Mouse (Mus musculus) MEL (cell line): ENCODE measurements around the gene Caprin1. TPM values are rescaled to one million over a fixed set of nuclear protein-coding genes. Genes with fewer than 3 reads are reported as not detected.

Experiments
- DNase-seq: peaks from one replicate; pipeline ENCODE4 v3.0.0; 2011; ENCODE audit warnings: low read depth, low spot score
- H3K27ac ChIP-seq: 2 replicates; pipeline ENCODE4 v1.5.1; 2012; ENCODE audit warnings: low read depth, mild to moderate bottlenecking, control low read depth, low read length, moderate library complexity; ENCODE audit not compliant: control insufficient read depth
- H3K27me3 ChIP-seq, 2 experiments: fragments of 150-350 bp in 1 of 2; sonication (generic) in 1 of 2; 2 replicates each; pipeline ENCODE4 v1.6.1; 2012; ENCODE audit warnings: low read length in 2 of 2, mild to moderate bottlenecking in 2 of 2, improper control_type of control experiment in 1 of 2, moderate library complexity in 1 of 2; ENCODE audit not compliant: insufficient read depth in 2 of 2, control insufficient read depth in 1 of 2
- H3K36me3 ChIP-seq, 2 experiments: 2 replicates each; pipeline ENCODE4 v1.6.1; 2012 to 2014; ENCODE audit warnings: low read length in 2 of 2, improper control_type of control experiment in 1 of 2, inconsistent platforms in 1 of 2, mild to moderate bottlenecking in 1 of 2; ENCODE audit not compliant: insufficient read depth in 2 of 2, control insufficient read depth in 1 of 2
- H3K4me1 ChIP-seq, 2 experiments: fragments of 150-350 bp in 1 of 2; sonication (generic) in 1 of 2; 2 replicates each; pipeline ENCODE4 v1.6.1; 2012; ENCODE audit warnings: low read length in 2 of 2, improper control_type of control experiment in 1 of 2, mild to moderate bottlenecking in 1 of 2; ENCODE audit not compliant: insufficient read depth in 2 of 2, control insufficient read depth in 1 of 2
- H3K4me3 ChIP-seq, 2 experiments: fragments of 150-350 bp in 1 of 2; sonication (generic) in 1 of 2; 2 replicates each; pipeline ENCODE4 v1.5.1; 2012; ENCODE audit warnings: low read depth in 2 of 2, low read length in 2 of 2, mild to moderate bottlenecking in 2 of 2, moderate library complexity in 2 of 2, control low read depth in 1 of 2, improper control_type of control experiment in 1 of 2; ENCODE audit not compliant: control insufficient read depth in 1 of 2, insufficient read depth in 1 of 2
- H3K79me2 ChIP-seq: 2 replicates; pipeline ENCODE4 v1.6.1; 2012; ENCODE audit warnings: mild to moderate bottlenecking, low read length, moderate library complexity; ENCODE audit not compliant: control insufficient read depth, poor library complexity, insufficient read depth
- H3K9ac ChIP-seq: 2 replicates; pipeline ENCODE4 v1.6.1; 2012; ENCODE audit warnings: low read depth, mild to moderate bottlenecking, control low read depth, low read length, moderate library complexity; ENCODE audit not compliant: control insufficient read depth, poor library complexity, severe bottlenecking
- H3K9me3 ChIP-seq: fragments of 150-350 bp; sonication (generic); replicated peaks from 2 replicates; pipeline ENCODE4 v1.6.1; 2012; ENCODE audit warnings: mild to moderate bottlenecking, low read length, improper control_type of control experiment, moderate library complexity; ENCODE audit not compliant: insufficient read depth
- E2F4 ChIP-seq: IDR thresholded peaks from 2 replicates; pipeline ENCODE4 v1.6.1; 2011; ENCODE audit warnings: low read depth, low read length, improper control_type of control experiment, borderline replicate concordance
- ELF1 ChIP-seq: IDR thresholded peaks from 2 replicates; pipeline ENCODE4 v1.6.1; 2014; ENCODE audit warnings: low read depth, mild to moderate bottlenecking, inconsistent platforms, low read length, improper control_type of control experiment, moderate library complexity
- GABPA ChIP-seq: IDR thresholded peaks from 2 replicates; pipeline ENCODE4 v1.6.1; 2012; ENCODE audit warnings: low read depth, mild to moderate bottlenecking, inconsistent platforms, low read length, improper control_type of control experiment, moderate library complexity
- GATA1 ChIP-seq: IDR thresholded peaks from 2 replicates; pipeline ENCODE4 v1.6.1; 2011; ENCODE audit warnings: low read depth, low read length, improper control_type of control experiment
- HCFC1 ChIP-seq: IDR thresholded peaks from 2 replicates; pipeline ENCODE4 v1.6.1; 2012; ENCODE audit warnings: low read depth, mild to moderate bottlenecking, inconsistent platforms, low read length, improper control_type of control experiment, moderate library complexity
- JUND ChIP-seq: IDR thresholded peaks from 2 replicates; pipeline ENCODE4 v1.6.1; 2011; ENCODE audit warnings: low read depth, mild to moderate bottlenecking, improper control_type of control experiment, low read length
- KAT2A ChIP-seq: conservative IDR thresholded peaks from 2 replicates; pipeline ENCODE4 v1.6.1; 2012; ENCODE audit warnings: low read depth, low read length, improper control_type of control experiment, inconsistent platforms
- MAX ChIP-seq: IDR thresholded peaks from 2 replicates; pipeline ENCODE4 v1.6.1; 2011; ENCODE audit warnings: low read length, improper control_type of control experiment
- MAZ ChIP-seq: IDR thresholded peaks from 2 replicates; pipeline ENCODE4 v1.6.1; 2012; ENCODE audit warnings: low read depth, mild to moderate bottlenecking, inconsistent platforms, low read length, improper control_type of control experiment
- MEF2A ChIP-seq: IDR thresholded peaks from 2 replicates; pipeline ENCODE4 v1.6.1; 2014; ENCODE audit warnings: low read depth, mild to moderate bottlenecking, inconsistent platforms, low read length, improper control_type of control experiment; ENCODE audit not compliant: poor library complexity, insufficient replicate concordance, severe bottlenecking; ENCODE audit errors: extremely low read depth
- MXI1 ChIP-seq: IDR thresholded peaks from 2 replicates; pipeline ENCODE4 v1.6.1; 2011; ENCODE audit warnings: mild to moderate bottlenecking, low read depth, low read length, improper control_type of control experiment
- MYC ChIP-seq: IDR thresholded peaks from 2 replicates; pipeline ENCODE4 v1.6.1; 2011; ENCODE audit warnings: low read depth, mild to moderate bottlenecking, low read length, improper control_type of control experiment, moderate library complexity
- POLR2A ChIP-seq, 2 experiments: IDR thresholded peaks; 2 replicates each; pipeline ENCODE4 v1.6.1; 2011 to 2012; ENCODE audit warnings: low read length in 2 of 2, mild to moderate bottlenecking in 2 of 2, control low read depth in 1 of 2, improper control_type of control experiment in 1 of 2, low read depth in 1 of 2, moderate library complexity in 1 of 2; ENCODE audit not compliant: control insufficient read depth in 1 of 2, insufficient read depth in 1 of 2, poor library complexity in 1 of 2
- TCF12 ChIP-seq: IDR thresholded peaks from 2 replicates; pipeline ENCODE4 v1.6.1; 2014; ENCODE audit warnings: low read depth, mild to moderate bottlenecking, inconsistent platforms, low read length, improper control_type of control experiment, moderate library complexity
- UBTF ChIP-seq: IDR thresholded peaks from 2 replicates; pipeline ENCODE4 v1.6.1; 2012; ENCODE audit warnings: low read depth, mild to moderate bottlenecking, inconsistent platforms, low read length, improper control_type of control experiment, moderate library complexity, borderline replicate concordance; ENCODE audit not compliant: insufficient read depth
- USF2 ChIP-seq, 2 experiments: IDR thresholded peaks; 2 replicates each; pipeline ENCODE4 v1.6.1; 2011 to 2012; ENCODE audit warnings: improper control_type of control experiment in 2 of 2, low read length in 2 of 2, borderline replicate concordance in 1 of 2, inconsistent platforms in 1 of 2, low read depth in 1 of 2, mild to moderate bottlenecking in 1 of 2; ENCODE audit not compliant: insufficient read depth in 1 of 2
- ZKSCAN1 ChIP-seq: IDR thresholded peaks from 2 replicates; pipeline ENCODE4 v1.6.1; 2012; ENCODE audit warnings: low read depth, mild to moderate bottlenecking, inconsistent platforms, low read length, improper control_type of control experiment, moderate library complexity
- ZNF384 ChIP-seq: IDR thresholded peaks from 2 replicates; pipeline ENCODE4 v1.6.1; 2012; ENCODE audit warnings: low read depth, mild to moderate bottlenecking, inconsistent platforms, low read length, improper control_type of control experiment
- polyA plus RNA-seq, 2 experiments: library from polyadenylated mRNA; stranded (reverse) in 1 of 2; unstranded in 1 of 2; fragments of >175 nt in 1 of 2; fragments of >200 nt in 1 of 2; gene quantifications; 2 replicates each; pipeline versions ENCODE4 v1.2.1 to v1.2.4; 2012; ENCODE audit warnings: low replicate concordance in 2 of 2, low read depth in 1 of 2; ENCODE audit not compliant: insufficient read length in 2 of 2, insufficient read depth in 1 of 2, missing spikeins in 1 of 2
- total RNA-seq: library from RNA; depleted of rRNA; stranded (reverse); fragments of 300-350 nt; gene quantifications from 2 replicates; pipeline ENCODE4 v1.2.3, GENCODE M21; 2012

Gene Caprin1
- total and polyA plus RNA-seq, 3 experiments, result 209 to 426 (median 239) TPM

- no peaks in the 10 kb centered on the region for H3K79me2 ChIP-seq
- H3K9me3 ChIP-seq, result no peaks in the 10 kb centered on the region
- H3K4me3 ChIP-seq, result no peak overlapping the region
- no peaks in the 10 kb centered on the region for H3K4me1 ChIP-seq
- H3K9ac ChIP-seq, result no peak overlapping the region
- H3K27ac ChIP-seq, result no peak overlapping the region
- no peak for TF ChIP-seq MYC
- TF ChIP-seq ZNF384, result peak; percentile 62; the same call in 1 of the 2 replicates
- no peak for TF ChIP-seq ZKSCAN1
- no peak for TF ChIP-seq MXI1
- no peak for TF ChIP-seq MAZ
- TF ChIP-seq MAX, result no peak
- TF ChIP-seq, all 39 proteins: peak for 1
- no peak for DNase-seq
- Histone ChIP-seq H3K27me3 (peaks cover 2 to 8% of the 10 kb centered on the region in 2 experiments), H3K36me3 (no peaks in the 10 kb centered on the region)
Observed at GRCm38 (mm10) chr2:103811465-103812191, 14.2 kb upstream of the Caprin1 start.

DNA sequence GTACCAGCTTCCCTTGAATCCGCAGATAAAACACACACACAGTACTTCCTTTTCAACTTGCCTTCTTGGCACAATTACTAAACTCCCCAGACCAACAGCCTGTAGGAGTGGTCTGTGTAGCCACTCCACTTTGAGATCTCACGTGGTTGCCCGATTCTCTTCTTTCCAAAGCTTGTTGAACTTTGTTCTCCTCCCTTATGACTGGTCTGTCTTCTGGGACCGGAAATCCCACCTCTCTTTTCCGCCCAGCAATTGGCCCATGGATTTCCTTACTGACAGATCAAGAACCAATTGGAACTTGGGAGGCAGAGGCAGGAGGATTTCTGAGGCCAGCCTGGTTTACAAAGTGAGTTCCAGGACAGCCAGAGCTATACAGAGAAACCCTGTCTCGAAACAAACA is 13.0 kb upstream of the Caprin1 start:
- peaks cover 2 to 11% of the 10 kb centered on the region in 2 experiments for H3K27me3 ChIP-seq
- H3K27ac ChIP-seq, result no peak overlapping the region
- no peaks in the 10 kb centered on the region for H3K4me1 ChIP-seq
- TF ChIP-seq POLR2A (IDR thresholded peaks at IDR 0.05; ENCODE audit: control insufficient read depth in 1 of 2, insufficient read depth in 1 of 2, low read depth in 1 of 2, low read length in 2 of 2, poor library complexity in 1 of 2), result no peak
- no peak for TF ChIP-seq TCF12
- TF ChIP-seq GABPA, result no peak
- no peak for TF ChIP-seq UBTF
- TF ChIP-seq JUND, result no peak
- no peak for TF ChIP-seq ELF1
- no peak for TF ChIP-seq HCFC1
- no peak for TF ChIP-seq GATA1
- TF ChIP-seq KAT2A, result no peak
- TF ChIP-seq MEF2A, result no peak
- no peak for TF ChIP-seq MYC
- no peak for TF ChIP-seq USF2 (IDR thresholded peaks at IDR 0.05; ENCODE audit: borderline replicate concordance in 1 of 2, insufficient read depth in 1 of 2, low read depth in 1 of 2, low read length in 2 of 2)
- no peak for TF ChIP-seq E2F4
- H3K36me3 ChIP-seq, result no peaks in the 10 kb centered on the region
- no peaks in the 10 kb centered on the region for H3K9me3 ChIP-seq
- H3K79me2 ChIP-seq, result no peaks in the 10 kb centered on the region
- no peak overlapping the region for H3K9ac ChIP-seq
- no peak for DNase-seq
- H3K4me3 ChIP-seq, result no peak overlapping the region
